Mouse (Mus musculus): ENCODE measurements at regions not wholly inside any gene's neighbourhood (a gene's known extent, or its start where the extent isn't known, plus 50 kb on each side); places are given as distances from the start of the nearest gene placed in this dataset.
A peak's percentile ranks its signal among the peaks of the same experiment; 100 is the strongest.

- Histone ChIP-seq H3K27ac (ENCODE audit: low read length) (no peak overlapping the region), H3K4me3 (ENCODE audit: low read length) (no peak overlapping the region), H3K36me3 (ENCODE audit: control insufficient read depth, insufficient read depth, low read length) (no peaks in the 10 kb centered on the region), H3K9me3 (ENCODE audit: control insufficient read depth, low read length) (no peaks in the 10 kb centered on the region), H3K4me2 (ENCODE audit: low read depth, low read length) (no peak overlapping the region), H3K4me1 (replicated peaks; ENCODE audit: control insufficient read depth, insufficient read depth, low read length) (peaks cover 8% of the 10 kb centered on the region), H3K9ac (ENCODE audit: low read length) (no peak overlapping the region), H3K27me3 (ENCODE audit: control insufficient read depth, insufficient read depth, low read depth, low read length) (no peaks in the 10 kb centered on the region)
- WGBS, result 86% methylated on average over 10 of the region's 10 CpGs
- ATAC-seq (ENCODE audit: low read depth), result no peak
Measured at GRCm38 (mm10) chr8:115475156-115475555, 232.4 kb downstream of the Maf start.

DNA sequence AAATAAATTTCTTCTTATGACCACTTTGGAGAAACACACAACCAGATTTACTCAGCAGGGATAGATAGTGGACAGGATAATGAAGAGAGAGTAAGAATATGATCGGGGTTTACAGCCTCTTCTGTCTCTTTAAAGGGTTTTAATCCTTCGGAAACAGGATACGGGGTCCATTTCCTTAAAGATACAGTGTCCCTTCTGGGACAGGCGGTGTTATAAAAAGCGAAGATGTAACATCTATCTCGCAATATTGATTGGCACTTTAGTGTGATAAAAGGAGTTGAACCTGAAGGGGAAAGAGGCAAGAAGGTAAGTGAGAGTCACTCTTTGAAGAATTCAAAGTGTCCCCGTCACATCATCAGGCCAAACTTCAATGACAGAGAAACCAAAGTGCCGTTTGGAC is 233.6 kb downstream of the Maf start:
- Histone ChIP-seq H3K4me2 (ENCODE audit: low read depth, low read length) (peak overlapping the region; percentile 27; the same call in 1 of the 2 replicates), H3K27ac (ENCODE audit: low read length) (no peak overlapping the region), H3K27me3 (ENCODE audit: control insufficient read depth, insufficient read depth, low read depth, low read length) (no peaks in the 10 kb centered on the region), H3K4me3 (ENCODE audit: low read length) (no peak overlapping the region), H3K9ac (ENCODE audit: low read length) (no peak overlapping the region), H3K4me1 (replicated peaks; ENCODE audit: control insufficient read depth, insufficient read depth, low read length) (peaks cover 8% of the 10 kb centered on the region), H3K36me3 (ENCODE audit: control insufficient read depth, insufficient read depth, low read length) (no peaks in the 10 kb centered on the region), H3K9me3 (ENCODE audit: control insufficient read depth, low read length) (no peaks in the 10 kb centered on the region)
- 49% methylated on average over 8 of the region's 8 CpGs for WGBS
- no peak for ATAC-seq (ENCODE audit: low read depth)

- no peak for ATAC-seq (ENCODE audit: low read depth)
Measured at GRCm38 (mm10) chr8:115466553-115466952, 241.0 kb downstream of the Maf start.

GRCm38 (mm10) chr8:115466122-115466521 is 241.5 kb downstream of the Maf start:
- no peak overlapping the region for H3K9ac ChIP-seq (ENCODE audit: low read length)
- H3K9me3 ChIP-seq (ENCODE audit: control insufficient read depth, low read length), result no peaks in the 10 kb centered on the region
- H3K4me2 ChIP-seq (ENCODE audit: low read depth, low read length), result no peak overlapping the region
- peaks cover 7% of the 10 kb centered on the region for H3K27me3 ChIP-seq (ENCODE audit: control insufficient read depth, insufficient read depth, low read depth, low read length)
- WGBS, result 71% methylated on average over 7 of the region's 7 CpGs
- 0 out of 2 replicates have a peak, but pooled peaks cover 5% of the 10 kb centered on the region for H3K4me1 ChIP-seq (replicated peaks; ENCODE audit: control insufficient read depth, insufficient read depth, low read length)
- no peaks in the 10 kb centered on the region for H3K36me3 ChIP-seq (ENCODE audit: control insufficient read depth, insufficient read depth, low read length)
- no peak overlapping the region for H3K27ac ChIP-seq (ENCODE audit: low read length)
- no peak overlapping the region for H3K4me3 ChIP-seq (ENCODE audit: low read length)
- no peak for ATAC-seq (ENCODE audit: low read depth)

More at GRCm38 (mm10) chr8:115466553-115466952, 241.0 kb downstream of the Maf start:
- Histone ChIP-seq H3K4me2 (ENCODE audit: low read depth, low read length) (no peak overlapping the region), H3K36me3 (ENCODE audit: control insufficient read depth, insufficient read depth, low read length) (no peaks in the 10 kb centered on the region), H3K27ac (ENCODE audit: low read length) (no peak overlapping the region), H3K9me3 (ENCODE audit: control insufficient read depth, low read length) (no peaks in the 10 kb centered on the region), H3K4me1 (replicated peaks; ENCODE audit: control insufficient read depth, insufficient read depth, low read length) (0 out of 2 replicates have a peak, but pooled peaks cover 5% of the 10 kb centered on the region), H3K27me3 (ENCODE audit: control insufficient read depth, insufficient read depth, low read depth, low read length) (peaks cover 5% of the 10 kb centered on the region), H3K9ac (ENCODE audit: low read length) (no peak overlapping the region), H3K4me3 (ENCODE audit: low read length) (no peak overlapping the region)
- WGBS, result 38% methylated on average over 9 of the region's 9 CpGs

GRCm38 (mm10) chr8:115462657-115463056 is 244.9 kb downstream of the Maf start:
- Histone ChIP-seq H3K4me2 (ENCODE audit: low read depth, low read length) (peak overlapping the region; percentile 16; the same call in 1 of the 2 replicates), H3K27ac (ENCODE audit: low read length) (no peak overlapping the region), H3K36me3 (ENCODE audit: control insufficient read depth, insufficient read depth, low read length) (no peaks in the 10 kb centered on the region), H3K27me3 (ENCODE audit: control insufficient read depth, insufficient read depth, low read depth, low read length) (peaks cover 27% of the 10 kb centered on the region), H3K4me1 (replicated peaks; ENCODE audit: control insufficient read depth, insufficient read depth, low read length) (0 out of 2 replicates have a peak, but pooled peaks cover 5% of the 10 kb centered on the region), H3K4me3 (ENCODE audit: low read length) (no peak overlapping the region), H3K9me3 (ENCODE audit: control insufficient read depth, low read length) (no peaks in the 10 kb centered on the region), H3K9ac (ENCODE audit: low read length) (no peak overlapping the region)
- WGBS, result 27% methylated on average over 6 of the region's 6 CpGs
- ATAC-seq (ENCODE audit: low read depth), result peak; percentile 96

DNA sequence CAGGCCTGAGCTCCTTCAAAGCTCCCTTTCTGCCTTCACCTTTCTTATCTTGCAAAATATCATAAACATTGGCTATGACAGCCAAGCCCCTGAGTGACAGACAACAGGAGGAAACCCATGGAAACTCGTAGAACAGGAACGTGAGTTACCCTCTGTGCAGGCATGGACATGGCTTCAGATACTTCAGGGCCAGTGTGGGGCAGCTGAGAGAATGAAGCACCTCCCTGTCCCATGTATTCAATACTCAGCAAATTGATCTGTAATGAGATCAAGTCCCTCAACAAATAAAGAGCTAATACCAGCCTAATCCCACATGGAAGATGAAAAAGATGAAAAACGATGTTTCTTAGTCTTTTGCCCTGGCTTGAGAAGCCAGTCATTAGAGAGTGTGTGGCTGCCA is 249.5 kb downstream of the Maf start:
- H3K4me3 ChIP-seq (ENCODE audit: low read length), result no peak overlapping the region
- ATAC-seq (ENCODE audit: low read depth), result no peak
- H3K9ac ChIP-seq (ENCODE audit: low read length), result no peak overlapping the region
- H3K4me2 ChIP-seq (ENCODE audit: low read depth, low read length), result no peak overlapping the region
- no peaks in the 10 kb centered on the region for H3K36me3 ChIP-seq (ENCODE audit: control insufficient read depth, insufficient read depth, low read length)
- no peak overlapping the region for H3K27ac ChIP-seq (ENCODE audit: low read length)
- peaks cover 8% of the 10 kb centered on the region; the same call in 1 of the 2 replicates for H3K4me1 ChIP-seq (replicated peaks; ENCODE audit: control insufficient read depth, insufficient read depth, low read length)
- WGBS, result 36% methylated on average over 3 of the region's 3 CpGs
- peaks cover 23% of the 10 kb centered on the region for H3K27me3 ChIP-seq (ENCODE audit: control insufficient read depth, insufficient read depth, low read depth, low read length)
- no peaks in the 10 kb centered on the region for H3K9me3 ChIP-seq (ENCODE audit: control insufficient read depth, low read length)

DNA sequence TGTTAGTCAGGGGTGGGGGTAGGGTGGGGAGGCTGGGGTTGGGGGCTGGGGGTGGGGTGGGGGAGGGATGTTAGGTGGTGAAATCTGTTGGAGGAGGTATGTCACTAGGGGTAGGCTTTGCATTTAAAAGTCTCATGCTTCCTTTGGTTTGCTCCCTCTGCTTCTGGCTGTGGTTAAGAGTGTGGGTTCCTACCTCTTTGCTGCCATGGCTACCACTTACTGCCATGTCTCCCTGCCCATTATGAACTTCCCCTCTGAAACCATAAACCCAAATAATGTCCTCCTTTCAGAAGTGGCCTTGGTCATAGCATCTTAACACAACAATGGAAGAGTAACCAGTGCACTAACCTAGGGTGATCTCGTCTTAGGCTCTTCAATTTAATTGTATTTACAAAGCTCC is 256.8 kb downstream of the Maf start:
- Histone ChIP-seq H3K9me3 (ENCODE audit: control insufficient read depth, low read length) (no peaks in the 10 kb centered on the region), H3K27me3 (ENCODE audit: control insufficient read depth, insufficient read depth, low read depth, low read length) (0 out of 2 replicates have a peak, but pooled peaks cover 2% of the 10 kb centered on the region), H3K27ac (ENCODE audit: low read length) (no peak overlapping the region), H3K36me3 (ENCODE audit: control insufficient read depth, insufficient read depth, low read length) (no peaks in the 10 kb centered on the region), H3K9ac (ENCODE audit: low read length) (no peak overlapping the region), H3K4me2 (ENCODE audit: low read depth, low read length) (no peak overlapping the region), H3K4me1 (replicated peaks; ENCODE audit: control insufficient read depth, insufficient read depth, low read length) (peaks cover 3% of the 10 kb centered on the region; the same call in 1 of the 2 replicates), H3K4me3 (ENCODE audit: low read length) (no peak overlapping the region)
- WGBS, result 62% methylated on average over 1 of the region's 1 CpGs
- ATAC-seq (ENCODE audit: low read depth), result no peak

GRCm38 (mm10) chr8:115448367-115448766 is 259.2 kb downstream of the Maf start:
- no peaks in the 10 kb centered on the region for H3K36me3 ChIP-seq (ENCODE audit: control insufficient read depth, insufficient read depth, low read length)
- no peak for ATAC-seq (ENCODE audit: low read depth)
- H3K4me3 ChIP-seq (ENCODE audit: low read length), result no peak overlapping the region
- 79% methylated on average over 3 of the region's 3 CpGs for WGBS
- H3K4me2 ChIP-seq (ENCODE audit: low read depth, low read length), result no peak overlapping the region
- no peaks in the 10 kb centered on the region for H3K27me3 ChIP-seq (ENCODE audit: control insufficient read depth, insufficient read depth, low read depth, low read length)
- H3K4me1 ChIP-seq (replicated peaks; ENCODE audit: control insufficient read depth, insufficient read depth, low read length), result no peaks in the 10 kb centered on the region; the same call in 1 of the 2 replicates
- H3K27ac ChIP-seq (ENCODE audit: low read length), result no peak overlapping the region
- no peaks in the 10 kb centered on the region for H3K9me3 ChIP-seq (ENCODE audit: control insufficient read depth, low read length)
- no peak overlapping the region for H3K9ac ChIP-seq (ENCODE audit: low read length)

GRCm38 (mm10) chr8:115444519-115444918 is 263.1 kb downstream of the Maf start:
- Histone ChIP-seq H3K4me2 (ENCODE audit: low read depth, low read length) (no peak overlapping the region), H3K36me3 (ENCODE audit: control insufficient read depth, insufficient read depth, low read length) (no peaks in the 10 kb centered on the region), H3K9ac (ENCODE audit: low read length) (no peak overlapping the region), H3K27ac (ENCODE audit: low read length) (no peak overlapping the region), H3K4me1 (replicated peaks; ENCODE audit: control insufficient read depth, insufficient read depth, low read length) (no peaks in the 10 kb centered on the region), H3K27me3 (ENCODE audit: control insufficient read depth, insufficient read depth, low read depth, low read length) (0 out of 2 replicates have a peak, but pooled peaks cover 2% of the 10 kb centered on the region), H3K4me3 (ENCODE audit: low read length) (no peak overlapping the region), H3K9me3 (ENCODE audit: control insufficient read depth, low read length) (no peaks in the 10 kb centered on the region)
- no peak for ATAC-seq (ENCODE audit: low read depth)
- WGBS, result 93% methylated on average over 5 of the region's 5 CpGs
